Mouse (Mus musculus): ENCODE measurements around the gene Ddx31. TPM values are rescaled to one million over a fixed set of nuclear protein-coding genes. Genes with fewer than 3 reads are reported as not detected.

Ddx31 gene
- total and polyA plus RNA-seq, 3 experiments = 20.9 to 26.0 TPM; not detected in 1

- no peak for TF ChIP-seq MAFK (IDR thresholded peaks at IDR 0.05; ENCODE audit: borderline replicate concordance, low read depth, low read length)
- TF ChIP-seq MYB (IDR thresholded peaks at IDR 0.05; ENCODE audit: low read depth, low read length) = no peak
- no peak for TF ChIP-seq ZNF384 (IDR thresholded peaks at IDR 0.05; ENCODE audit: low read depth, low read length)
- no peak for TF ChIP-seq USF1 (IDR thresholded peaks at IDR 0.05; ENCODE audit: low read depth, low read length)
- no peak for TF ChIP-seq ZMIZ1 (IDR thresholded peaks at IDR 0.05; ENCODE audit: low read depth, low read length)
- TF ChIP-seq USF2 (IDR thresholded peaks at IDR 0.05; ENCODE audit: borderline replicate concordance in 1 of 2, insufficient read depth in 1 of 2, low read depth in 1 of 2, low read length in 2 of 2) = no peak
- no peak for TF ChIP-seq TCF12 (IDR thresholded peaks at IDR 0.05; ENCODE audit: low read depth, low read length)
- no peak for TF ChIP-seq MAZ (IDR thresholded peaks at IDR 0.05; ENCODE audit: low read depth, low read length)
- no peak for TF ChIP-seq ELF1 (IDR thresholded peaks at IDR 0.05; ENCODE audit: low read depth, low read length)
- Histone ChIP-seq H3K9me3 (replicated peaks; ENCODE audit: insufficient read depth, low read length) (no peaks in the 10 kb centered on the region), H3K36me3 (ENCODE audit: control insufficient read depth in 1 of 2, insufficient read depth in 2 of 2, low read length in 2 of 2) (peaks cover 2 to 13% of the 10 kb centered on the region in 2 experiments; a peak in 3 of 4 replicates)
These were observed 20.6 kb downstream of the Ddx31 start for GRCm38 (mm10) chr2:28860678-28861423.

GRCm38 (mm10) chr2:28863857-28864256, 23.7 kb downstream of the Ddx31 start:
- Histone ChIP-seq H3K36me3 (ENCODE audit: control insufficient read depth in 1 of 2, insufficient read depth in 2 of 2, low read length in 2 of 2) (peaks cover 0 to 7% of the 10 kb centered on the region in 2 experiments; a peak in 3 of 4 replicates), H3K27ac (ENCODE audit: control insufficient read depth, low read depth, low read length) (no peak overlapping the region), H3K79me2 (ENCODE audit: control insufficient read depth, insufficient read depth, low read length, poor library complexity) (no peaks in the 10 kb centered on the region), H3K4me3 (ENCODE audit: control insufficient read depth in 1 of 2, insufficient read depth in 1 of 2, low read depth in 2 of 2, low read length in 2 of 2) (no peak overlapping the region), H3K4me1 (ENCODE audit: control insufficient read depth in 1 of 2, insufficient read depth in 2 of 2, low read length in 2 of 2) (no peaks in the 10 kb centered on the region; a peak in 1 of 4 replicates), H3K9me3 (replicated peaks; ENCODE audit: insufficient read depth, low read length) (no peaks in the 10 kb centered on the region), H3K27me3 (ENCODE audit: control insufficient read depth in 1 of 2, insufficient read depth in 2 of 2, low read length in 2 of 2) (no peaks in the 10 kb centered on the region), H3K9ac (ENCODE audit: control insufficient read depth, low read depth, low read length, poor library complexity, severe bottlenecking) (no peak overlapping the region)
- DNase-seq (ENCODE audit: low read depth, low spot score) = no peak
- TF ChIP-seq GATA1 (IDR thresholded peaks at IDR 0.05; ENCODE audit: low read depth, low read length) (no peak), TCF12 (IDR thresholded peaks at IDR 0.05; ENCODE audit: low read depth, low read length) (no peak), CHD2 (IDR thresholded peaks at IDR 0.05; ENCODE audit: low read length) (no peak), POLR2AphosphoS2 (IDR thresholded peaks at IDR 0.05; ENCODE audit: low read length) (no peak), MXI1 (IDR thresholded peaks at IDR 0.05; ENCODE audit: low read depth, low read length) (no peak), ELF1 (IDR thresholded peaks at IDR 0.05; ENCODE audit: low read depth, low read length) (no peak), USF2 (IDR thresholded peaks at IDR 0.05; ENCODE audit: borderline replicate concordance in 1 of 2, insufficient read depth in 1 of 2, low read depth in 1 of 2, low read length in 2 of 2) (no peak), ZNF384 (IDR thresholded peaks at IDR 0.05; ENCODE audit: low read depth, low read length) (no peak), GABPA (IDR thresholded peaks at IDR 0.05; ENCODE audit: low read depth, low read length) (no peak)

More at GRCm38 (mm10) chr2:28860678-28861423, 20.6 kb downstream of the Ddx31 start:
- H3K4me1 ChIP-seq (ENCODE audit: control insufficient read depth in 1 of 2, insufficient read depth in 2 of 2, low read length in 2 of 2) = no peaks in the 10 kb centered on the region; a peak in 1 of 4 replicates
- no peaks in the 10 kb centered on the region for H3K79me2 ChIP-seq (ENCODE audit: control insufficient read depth, insufficient read depth, low read length, poor library complexity)
- H3K9ac ChIP-seq (ENCODE audit: control insufficient read depth, low read depth, low read length, poor library complexity, severe bottlenecking) = no peak overlapping the region
- no peaks in the 10 kb centered on the region for H3K27me3 ChIP-seq (ENCODE audit: control insufficient read depth in 1 of 2, insufficient read depth in 2 of 2, low read length in 2 of 2)
- H3K4me3 ChIP-seq (ENCODE audit: control insufficient read depth in 1 of 2, insufficient read depth in 1 of 2, low read depth in 2 of 2, low read length in 2 of 2) = no peak overlapping the region
- no peak overlapping the region for H3K27ac ChIP-seq (ENCODE audit: control insufficient read depth, low read depth, low read length)
- no peak for DNase-seq (ENCODE audit: low read depth, low spot score)

All from MEL (cell line).